Mouse (Mus musculus) gastrocnemius, adult 18-20 months (tissue): ENCODE measurements around the gene Gm13277. TPM values are rescaled to one million over a fixed set of nuclear protein-coding genes. Genes with fewer than 3 reads are reported as not detected.
"Not testable (repeated sequence)": the region's sequence is repeated elsewhere in the genome, so short reads cannot be mapped to it uniquely, and the experiment has no call there.

Experiments used
- DNase-seq: peaks from one replicate; pipeline ENCODE4 v3.0.0; 2021; ENCODE audit warnings: low spot score
- long read RNA-seq, 2 experiments: library from polyadenylated mRNA; stranded (forward); transcript quantifications; one replicate each; pipeline ENCODE4 v2.0.0; 2021
- total RNA-seq, 2 experiments: library from RNA; stranded (reverse); gene quantifications; 2 replicates each; pipeline ENCODE4 v1.2.3; 2021

The Gm13277 gene
- not detected for total RNA-seq
- long read RNA-seq, experiment 1: 0 reads
- long read RNA-seq, experiment 2: 0 reads

- peak; percentile 54 for DNase-seq
Measured at GRCm38 (mm10) chr4:88788402-88788801, at the start of gene Gm13277. Gene Gm13277 (plus strand): TSS chr4:88788632.

GRCm38 (mm10) chr4:88739036-88739435 is 49.4 kb upstream of the Gm13277 start:
- no peak for DNase-seq

GRCm38 (mm10) chr4:88741426-88741825 is 47.0 kb upstream of the Gm13277 start:
- DNase-seq: no peak

DNA sequence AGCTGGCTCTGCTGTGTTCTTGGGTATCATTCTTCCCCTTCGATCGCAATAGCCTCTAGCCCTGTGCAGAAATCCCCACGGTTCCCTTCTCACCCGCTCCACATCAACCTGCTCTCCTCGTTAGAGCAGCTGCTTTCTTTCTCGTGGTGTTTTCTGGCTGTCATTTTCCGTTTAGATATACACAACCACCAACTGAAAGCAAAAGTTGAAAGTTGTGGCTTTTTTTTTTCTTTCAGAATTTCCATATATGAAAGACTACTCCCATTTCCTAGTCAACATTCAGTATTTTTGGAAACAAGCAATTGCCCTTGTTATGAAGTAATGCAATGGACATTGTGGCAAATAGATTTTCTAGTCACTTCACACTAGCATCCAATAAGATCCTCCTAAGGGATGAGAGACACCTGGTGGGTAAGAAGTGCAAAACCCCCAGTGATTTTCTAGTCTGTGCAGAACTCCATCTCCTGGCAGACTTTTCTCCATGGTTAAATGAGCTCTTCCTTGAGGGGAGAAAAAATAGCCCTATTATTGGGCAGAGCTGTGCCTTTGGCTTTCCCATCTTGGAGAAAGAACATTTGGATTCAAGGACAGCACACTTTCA is 45.6 kb upstream of the Gm13277 start:
- no peak for DNase-seq

DNA sequence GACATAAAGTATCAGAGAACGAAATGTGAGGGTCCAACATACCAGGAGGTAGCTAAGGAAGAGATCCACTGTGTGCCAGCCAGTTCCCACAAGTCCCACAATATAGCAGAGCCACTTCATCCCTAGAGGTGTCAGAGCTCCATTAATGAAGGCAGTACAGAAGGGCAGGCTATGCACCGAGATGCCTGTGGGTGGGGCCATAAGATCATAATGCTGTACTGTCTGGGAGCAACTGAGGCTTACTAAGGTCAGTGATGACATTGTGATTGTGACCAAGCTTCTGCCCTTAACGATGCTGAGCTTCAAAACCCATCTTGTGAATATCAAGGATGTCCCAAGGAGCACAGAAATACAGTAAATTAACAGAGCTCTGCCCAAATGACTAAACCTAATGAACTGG is 44.2 kb upstream of the Gm13277 start:
- DNase-seq: no peak

GRCm38 (mm10) chr4:88749926-88750325 is 38.5 kb upstream of the Gm13277 start:
- DNase-seq: no peak

GRCm38 (mm10) chr4:88754818-88755340 is 33.6 kb upstream of the Gm13277 start, which contains the start of gene Gm13271:
Gene Gm13271 (plus strand): TSS chr4:88754868.
- peak; percentile 58 for DNase-seq

- DNase-seq: not testable (repeated sequence)
Measured at GRCm38 (mm10) chr4:88756581-88757513, 31.6 kb upstream of the Gm13277 start.

DNA sequence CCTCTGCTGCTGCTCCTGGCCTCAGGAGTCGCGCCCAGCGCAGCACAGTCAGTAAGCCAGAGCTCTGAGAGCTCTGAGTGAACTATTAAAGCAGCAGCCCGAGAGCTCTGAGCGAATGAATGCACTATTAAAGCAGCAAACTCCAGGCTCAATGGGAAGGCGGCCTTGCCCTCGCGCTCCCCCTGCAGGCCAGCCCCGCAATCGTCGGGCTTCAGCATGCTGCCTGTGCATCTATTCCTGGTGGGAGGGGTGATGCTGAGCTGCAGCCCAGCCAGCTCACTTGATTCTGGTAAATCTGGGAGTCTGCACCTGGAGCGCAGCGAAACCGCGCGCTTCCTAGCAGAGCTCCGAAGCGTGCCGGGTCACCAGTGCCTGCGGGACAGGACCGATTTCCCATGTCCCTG is 30.8 kb upstream of the Gm13277 start:
- DNase-seq: peak; percentile 83

GRCm38 (mm10) chr4:88758751-88759150 is 29.7 kb upstream of the Gm13277 start:
- not testable (repeated sequence) for DNase-seq

DNA sequence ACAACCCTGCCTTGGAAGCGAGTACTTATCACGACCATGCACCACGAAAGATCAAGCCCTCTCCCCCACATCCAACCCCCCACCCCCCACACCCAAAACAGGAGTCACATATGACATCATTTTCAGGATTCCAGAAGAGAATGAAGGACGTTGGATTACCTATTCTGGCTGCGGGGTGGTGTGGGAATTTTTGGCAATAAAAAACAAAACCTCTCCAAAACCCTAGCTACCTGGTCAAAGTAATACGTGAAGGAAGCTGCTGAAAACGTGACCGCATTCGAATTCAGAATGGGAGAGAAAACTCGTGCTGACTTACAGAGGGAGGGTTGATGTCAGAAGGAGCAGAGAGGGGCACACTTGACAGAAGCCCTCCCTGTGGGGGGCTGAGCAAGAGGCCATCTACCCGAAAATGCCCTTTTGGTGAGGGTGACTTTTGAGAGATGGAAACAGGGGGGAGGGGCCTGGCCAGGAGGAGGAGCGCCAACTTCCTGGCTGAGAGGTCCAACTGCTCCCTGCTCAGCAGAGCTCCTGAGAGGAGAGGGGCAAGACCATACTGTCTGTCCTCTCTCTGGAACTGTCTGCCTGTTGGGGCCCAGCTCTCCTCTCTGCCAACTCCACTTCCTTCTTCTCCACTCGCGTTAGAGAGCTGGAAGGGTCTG is 28.7 kb upstream of the Gm13277 start, which contains the start of gene Gm13283:
Gene Gm13283, plus strand, starts transcription at position 510 of the 659 bp plus-strand sequence.
- DNase-seq: not testable (repeated sequence)

DNA sequence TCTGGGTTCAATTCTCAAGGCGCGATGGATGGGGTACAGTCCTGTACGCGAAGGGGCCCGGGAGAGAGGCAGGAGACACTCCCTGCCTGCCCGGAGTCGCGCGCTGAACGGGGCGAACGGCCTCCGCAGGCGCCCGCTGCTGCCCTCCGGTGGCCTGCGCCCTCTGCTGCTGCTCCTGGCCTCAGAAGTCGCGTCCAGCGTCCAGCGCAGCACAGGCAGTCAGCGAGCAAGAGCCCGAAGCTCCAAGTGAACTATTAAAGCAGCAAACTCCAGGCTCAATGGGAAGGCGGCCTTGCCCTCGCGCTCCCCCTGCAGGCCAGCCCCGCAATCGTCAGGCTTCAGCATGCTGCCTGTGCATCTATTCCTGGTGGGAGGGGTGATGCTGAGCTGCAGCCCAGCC is 28.0 kb upstream of the Gm13277 start:
- DNase-seq: peak; percentile 68

- peak; percentile 65 for DNase-seq
Measured at GRCm38 (mm10) chr4:88761776-88762175, 26.7 kb upstream of the Gm13277 start.

DNA sequence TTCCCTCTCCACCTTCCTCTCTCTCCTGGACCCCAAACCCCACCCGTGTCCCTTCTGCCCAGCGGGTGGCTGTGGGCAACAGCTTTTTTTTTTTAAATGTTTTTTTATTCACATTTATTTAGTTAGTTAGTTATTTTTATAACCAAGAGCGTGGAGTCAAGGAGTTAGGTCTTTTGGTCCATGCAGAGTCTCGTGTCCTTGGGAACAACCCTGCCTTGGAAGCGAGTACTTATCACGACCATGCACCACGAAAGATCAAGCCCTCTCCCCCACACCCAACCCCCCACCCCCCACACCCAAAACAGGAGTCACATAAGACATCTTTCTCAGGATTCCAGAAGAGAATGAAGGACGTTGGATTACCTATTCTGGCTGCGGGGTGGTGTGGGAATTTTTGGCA is 26.1 kb upstream of the Gm13277 start:
- not testable (repeated sequence) for DNase-seq

DNA sequence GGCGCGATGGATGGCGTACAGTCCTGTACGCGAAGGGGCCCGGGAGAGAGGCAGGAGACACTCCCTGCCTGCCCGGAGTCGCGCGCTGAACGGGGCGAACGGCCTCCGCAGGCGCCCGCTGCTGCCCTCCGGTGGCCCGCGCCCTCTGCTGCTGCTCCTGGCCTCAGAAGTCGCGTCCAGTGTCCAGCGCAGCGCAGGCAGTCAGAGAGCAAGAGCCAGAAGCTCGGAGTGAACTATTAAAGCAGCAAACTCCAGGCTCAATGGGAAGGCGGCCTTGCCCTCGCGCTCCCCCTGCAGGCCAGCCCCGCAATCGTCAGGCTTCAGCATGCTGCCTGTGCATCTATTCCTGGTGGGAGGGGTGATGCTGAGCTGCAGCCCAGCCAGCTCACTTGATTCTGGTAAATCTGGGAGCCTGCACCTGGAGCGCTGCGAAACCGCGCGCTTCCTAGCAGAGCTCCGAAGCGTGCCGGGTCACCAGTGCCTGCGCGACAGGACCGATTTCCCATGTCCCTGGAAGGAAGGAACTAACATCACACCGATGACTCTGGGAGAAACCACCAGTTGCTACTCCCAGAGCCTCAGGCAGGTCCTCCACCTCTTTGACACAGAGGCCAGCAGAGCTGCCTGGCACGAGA is 24.9 kb upstream of the Gm13277 start:
- DNase-seq: peak; percentile 42

DNA sequence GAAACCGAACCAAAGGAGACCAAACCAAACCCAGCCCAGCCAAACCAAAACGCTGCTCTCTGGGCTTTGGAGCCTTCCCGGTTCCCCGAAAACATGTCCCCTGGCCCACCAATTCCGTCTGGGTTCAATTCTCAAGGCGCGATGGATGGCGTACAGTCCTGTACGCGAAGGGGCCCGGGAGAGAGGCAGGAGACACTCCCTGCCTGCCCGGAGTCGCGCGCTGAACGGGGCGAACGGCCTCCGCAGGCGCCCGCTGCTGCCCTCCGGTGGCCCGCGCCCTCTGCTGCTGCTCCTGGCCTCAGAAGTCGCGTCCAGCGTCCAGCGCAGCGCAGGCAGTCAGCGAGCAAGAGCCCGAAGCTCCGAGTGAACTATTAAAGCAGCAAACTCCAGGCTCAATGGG is 14.9 kb upstream of the Gm13277 start, which contains the start of gene Gm13290:
Gene Gm13290, plus strand, starts transcription at position 301 of the 400 bp plus-strand sequence.
- not testable (repeated sequence) for DNase-seq

DNA sequence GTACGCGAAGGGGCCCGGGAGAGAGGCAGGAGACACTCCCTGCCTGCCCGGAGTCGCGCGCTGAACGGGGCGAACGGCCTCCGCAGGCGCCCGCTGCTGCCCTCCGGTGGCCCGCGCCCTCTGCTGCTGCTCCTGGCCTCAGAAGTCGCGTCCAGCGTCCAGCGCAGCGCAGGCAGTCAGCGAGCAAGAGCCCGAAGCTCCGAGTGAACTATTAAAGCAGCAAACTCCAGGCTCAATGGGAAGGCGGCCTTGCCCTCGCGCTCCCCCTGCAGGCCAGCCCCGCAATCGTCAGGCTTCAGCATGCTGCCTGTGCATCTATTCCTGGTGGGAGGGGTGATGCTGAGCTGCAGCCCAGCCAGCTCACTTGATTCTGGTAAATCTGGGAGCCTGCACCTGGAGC is 11.8 kb upstream of the Gm13277 start, which contains the start of gene Gm13289:
Gene Gm13289, plus strand, starts transcription at position 301 of the 400 bp plus-strand sequence.
- not testable (repeated sequence) for DNase-seq

DNA sequence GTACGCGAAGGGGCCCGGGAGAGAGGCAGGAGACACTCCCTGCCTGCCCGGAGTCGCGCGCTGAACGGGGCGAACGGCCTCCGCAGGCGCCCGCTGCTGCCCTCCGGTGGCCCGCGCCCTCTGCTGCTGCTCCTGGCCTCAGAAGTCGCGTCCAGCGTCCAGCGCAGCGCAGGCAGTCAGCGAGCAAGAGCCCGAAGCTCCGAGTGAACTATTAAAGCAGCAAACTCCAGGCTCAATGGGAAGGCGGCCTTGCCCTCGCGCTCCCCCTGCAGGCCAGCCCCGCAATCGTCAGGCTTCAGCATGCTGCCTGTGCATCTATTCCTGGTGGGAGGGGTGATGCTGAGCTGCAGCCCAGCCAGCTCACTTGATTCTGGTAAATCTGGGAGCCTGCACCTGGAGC is 8.9 kb upstream of the Gm13277 start, which contains the start of gene Gm13272:
Gene Gm13272, plus strand, starts transcription at position 301 of the 400 bp plus-strand sequence.
- not testable (repeated sequence) for DNase-seq

DNA sequence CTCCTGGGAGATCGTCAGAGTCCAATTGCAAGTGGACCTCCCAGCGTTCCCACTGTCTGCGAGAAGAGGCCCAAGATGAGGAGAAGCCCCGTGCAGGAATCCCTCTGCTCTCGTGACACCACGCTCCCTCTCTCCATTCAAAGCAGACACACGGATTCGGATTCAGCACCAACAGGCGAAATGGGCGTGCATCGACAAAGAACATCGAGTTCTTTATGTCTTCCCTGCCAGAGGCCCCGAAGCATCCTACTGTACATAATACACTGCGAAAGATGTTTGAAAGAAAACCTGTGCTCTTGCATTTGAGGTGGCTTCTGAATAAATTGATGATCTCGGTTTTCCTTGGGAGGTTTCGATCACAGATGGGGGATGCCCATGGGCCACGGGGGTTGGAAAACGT is 8.1 kb upstream of the Gm13277 start:
- not testable (repeated sequence) for DNase-seq

GRCm38 (mm10) chr4:88781831-88782230 is 6.6 kb upstream of the Gm13277 start, which contains the start of gene Ifnz:
Gene Ifnz (plus strand): TSS chr4:88782131.
- DNase-seq: not testable (repeated sequence)

- not testable (repeated sequence) for DNase-seq
Measured at GRCm38 (mm10) chr4:88782335-88782734, 6.1 kb upstream of the Gm13277 start.
